Mouse (Mus musculus) ovary, adult 18-20 months (tissue): Measurements from ENCODE around the gene Pigu.

Experiments used
- DNase-seq: peaks from one replicate; pipeline ENCODE4 v3.0.0; 2022; ENCODE audit warnings: low spot score, mixed read lengths

Gene Pigu

DNA sequence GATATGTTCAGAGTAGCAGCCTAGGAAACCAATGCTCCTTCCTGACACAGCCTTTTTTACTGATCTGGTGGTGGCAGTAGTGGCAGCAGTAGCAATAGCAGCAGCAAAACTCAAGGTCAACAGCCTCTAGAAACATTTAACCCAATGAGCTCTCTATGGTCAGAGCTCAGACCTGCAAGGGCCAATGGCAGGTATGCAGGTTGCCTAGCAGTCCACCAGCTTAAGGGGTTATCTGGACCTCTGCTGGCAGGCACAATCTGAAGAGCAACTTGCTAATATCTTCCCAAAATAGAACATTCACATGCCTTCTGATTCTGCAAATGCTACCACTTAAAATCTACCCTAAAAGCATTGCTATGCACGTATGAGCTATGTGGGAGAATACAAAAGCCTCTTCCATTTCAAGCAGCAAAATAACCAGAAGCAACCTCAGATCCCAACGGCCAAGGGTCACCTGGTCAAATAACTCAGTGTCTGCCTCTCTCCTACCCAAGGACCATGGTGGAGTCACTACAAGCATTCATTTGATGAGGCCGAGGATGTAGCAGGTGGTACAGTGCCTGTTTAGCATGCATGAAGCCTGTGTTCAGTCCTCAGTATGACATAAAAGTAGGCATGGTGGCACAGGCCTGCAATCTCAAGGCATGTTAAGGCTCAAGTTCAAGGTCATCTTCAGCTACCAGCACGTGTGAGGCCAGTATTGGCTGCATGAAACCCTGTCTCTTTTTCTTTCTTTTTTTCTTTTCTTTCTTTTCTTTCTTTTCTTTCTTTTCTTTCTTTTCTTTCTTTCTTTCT, 69.6 kb downstream of the Pigu start:
- DNase-seq: no peak

DNA sequence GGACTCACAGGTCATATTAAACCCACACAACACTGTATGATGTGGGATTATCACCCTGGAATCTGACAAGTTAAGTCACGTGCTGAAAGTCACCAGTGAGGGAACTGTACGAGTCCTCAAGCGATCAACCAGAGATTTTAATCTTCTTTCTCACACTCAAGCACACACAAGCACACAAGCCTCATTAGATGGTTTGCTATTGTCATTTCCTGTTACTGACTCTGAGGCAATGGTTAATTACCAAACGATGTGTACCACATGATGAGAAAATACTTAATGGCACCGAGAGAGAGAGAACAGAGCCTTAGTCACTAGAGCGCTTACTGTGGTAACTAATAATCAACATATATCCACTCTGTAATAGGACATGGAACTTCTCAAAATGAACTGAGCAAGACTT, 71.5 kb downstream of the Pigu start:
- DNase-seq: no peak

DNA sequence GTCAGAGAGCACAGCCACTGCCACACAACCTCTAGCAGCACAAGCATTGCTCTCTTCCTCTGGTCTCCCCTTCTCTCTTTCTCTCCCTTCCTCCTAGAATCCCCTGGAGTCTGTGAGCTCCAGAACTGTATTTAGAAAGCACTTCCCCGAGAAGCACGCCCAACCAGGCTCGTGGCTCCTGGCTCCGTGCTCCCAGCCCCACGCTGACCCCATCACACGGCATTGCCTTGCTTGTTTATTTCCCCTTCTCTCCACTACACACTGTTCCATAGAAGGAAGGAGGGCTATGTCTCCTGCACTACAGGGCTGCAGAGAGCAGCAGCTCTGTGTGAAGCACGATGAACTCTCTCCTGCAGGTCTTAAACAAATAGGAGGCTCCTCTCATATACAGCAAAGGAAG, 72.6 kb downstream of the Pigu start:
- no peak for DNase-seq

DNA sequence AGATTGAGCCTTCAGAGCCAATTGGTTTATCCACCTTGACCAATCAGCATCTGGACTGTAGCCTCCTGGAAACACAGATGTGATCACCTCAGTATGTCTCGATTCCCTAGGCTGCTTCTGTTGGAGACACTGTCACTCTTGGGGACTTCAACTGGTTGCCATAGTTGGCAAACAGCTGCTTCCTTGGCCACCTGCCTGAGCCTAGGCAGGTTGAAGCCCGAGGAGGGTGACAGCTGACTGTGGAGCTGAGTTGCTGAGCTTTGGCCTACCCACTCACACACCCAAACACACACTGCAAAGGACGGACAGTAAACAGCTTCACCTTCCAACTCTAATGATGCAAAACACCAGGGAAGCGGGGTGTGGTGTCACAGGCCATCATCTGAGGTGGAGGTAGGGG, 73.4 kb downstream of the Pigu start:
- DNase-seq: no peak

DNA sequence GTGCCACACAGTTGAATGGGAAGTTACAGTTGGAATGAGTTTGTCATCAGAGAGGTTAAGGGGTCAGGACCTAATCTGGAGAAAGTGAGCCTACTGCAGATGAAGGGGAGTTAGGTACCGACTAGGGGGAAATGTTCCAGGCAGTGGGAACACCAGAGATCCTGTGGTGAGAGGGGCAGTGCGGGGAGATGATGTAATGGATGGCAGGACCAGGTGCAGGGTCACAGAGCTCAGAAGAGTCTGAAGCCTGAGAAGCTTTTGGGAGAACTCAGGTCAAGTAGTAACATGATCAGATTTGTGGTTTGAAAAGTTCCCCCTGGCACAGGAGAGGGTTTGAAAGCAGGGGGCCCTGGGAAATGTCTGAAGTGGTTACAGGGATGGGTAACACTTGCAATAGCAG, 77.1 kb downstream of the Pigu start:
- no peak for DNase-seq

DNA sequence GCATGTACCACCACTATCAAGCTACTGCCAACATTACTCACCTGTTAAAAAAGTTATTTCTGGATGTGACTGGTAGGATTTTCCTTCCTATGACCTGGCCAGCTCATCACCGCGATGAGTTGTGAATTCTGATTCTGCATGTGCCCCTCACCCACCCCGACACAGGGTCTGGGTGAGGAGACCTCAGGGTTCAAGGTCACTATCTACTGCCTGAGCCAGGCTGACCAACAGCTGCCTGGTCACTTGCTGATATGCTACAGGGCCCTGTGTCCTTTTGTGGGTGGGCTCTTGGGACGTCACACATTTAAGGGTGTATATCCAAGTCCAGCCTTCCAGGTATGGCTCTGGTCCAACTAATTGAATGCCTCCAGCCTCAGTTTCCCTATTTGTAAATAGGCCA, 78.1 kb downstream of the Pigu start:
- no peak for DNase-seq

DNA sequence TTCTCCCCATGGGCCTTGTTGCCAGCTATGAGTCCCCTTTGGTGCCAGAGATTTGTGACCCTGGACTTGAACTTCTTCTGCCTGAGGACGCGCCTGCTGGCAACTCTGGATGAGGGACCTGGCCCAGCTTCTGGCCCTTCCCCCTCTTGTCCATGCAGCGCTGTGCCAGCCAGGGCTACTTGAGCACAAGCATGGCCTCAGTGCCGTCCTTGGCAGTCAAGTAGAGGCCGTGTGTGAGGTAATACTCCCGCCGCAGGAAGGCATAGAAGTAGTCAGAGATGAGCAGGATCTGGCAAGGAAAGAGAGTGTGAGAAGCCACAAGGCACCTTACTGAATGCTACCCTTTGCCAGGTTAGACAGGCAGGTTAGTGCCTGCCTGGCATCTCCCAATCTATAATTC, 78.9 kb downstream of the Pigu start:
- DNase-seq: peak; percentile 79

DNA sequence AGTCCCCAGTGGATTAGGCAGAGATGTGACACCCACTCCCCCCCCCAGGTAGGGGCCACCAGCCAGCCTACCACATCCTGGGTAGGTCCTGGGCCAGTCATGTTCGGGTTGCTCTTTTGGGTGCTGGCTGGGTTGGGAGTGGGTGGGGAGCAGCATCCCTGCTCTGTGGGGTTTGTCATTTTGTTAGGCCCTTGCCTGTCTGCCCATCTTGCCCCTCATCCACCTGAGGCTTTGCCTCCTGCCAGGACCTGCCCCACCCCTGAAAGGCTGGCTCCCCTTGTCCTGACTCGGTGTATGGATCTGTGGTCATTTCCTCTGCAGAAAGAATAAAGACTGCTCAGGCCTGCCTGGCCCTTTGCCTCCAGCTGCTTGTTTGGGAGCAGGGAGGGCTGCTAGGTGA, 79.5 kb downstream of the Pigu start:
- no peak for DNase-seq

DNA sequence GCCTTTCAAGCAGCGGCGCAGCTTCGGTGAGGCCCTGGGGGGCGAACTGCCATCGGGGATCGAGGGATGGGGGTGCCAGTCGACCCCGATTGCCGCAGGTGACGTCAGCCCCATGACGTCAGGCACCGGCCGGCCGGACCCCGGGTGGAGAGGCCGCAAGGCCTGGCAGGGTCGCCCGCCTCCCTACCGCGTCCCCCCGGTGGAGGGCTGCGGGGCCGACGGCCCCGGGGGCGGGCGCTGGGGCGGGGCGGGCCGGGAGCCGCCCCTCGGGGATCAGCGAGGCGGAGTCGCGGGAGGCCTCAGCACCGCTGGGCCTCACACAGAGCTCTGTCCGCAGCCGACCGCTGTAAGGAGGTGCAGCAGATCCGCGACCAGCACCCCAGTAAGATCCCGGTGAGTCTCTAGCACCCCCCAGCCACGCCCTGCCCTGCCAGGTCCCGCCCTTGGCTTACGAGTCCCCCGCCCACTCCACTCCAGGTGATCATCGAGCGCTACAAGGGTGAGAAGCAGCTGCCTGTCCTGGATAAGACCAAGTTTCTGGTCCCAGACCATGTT, 80.5 kb downstream of the Pigu start:
- DNase-seq: peak; percentile 64

DNA sequence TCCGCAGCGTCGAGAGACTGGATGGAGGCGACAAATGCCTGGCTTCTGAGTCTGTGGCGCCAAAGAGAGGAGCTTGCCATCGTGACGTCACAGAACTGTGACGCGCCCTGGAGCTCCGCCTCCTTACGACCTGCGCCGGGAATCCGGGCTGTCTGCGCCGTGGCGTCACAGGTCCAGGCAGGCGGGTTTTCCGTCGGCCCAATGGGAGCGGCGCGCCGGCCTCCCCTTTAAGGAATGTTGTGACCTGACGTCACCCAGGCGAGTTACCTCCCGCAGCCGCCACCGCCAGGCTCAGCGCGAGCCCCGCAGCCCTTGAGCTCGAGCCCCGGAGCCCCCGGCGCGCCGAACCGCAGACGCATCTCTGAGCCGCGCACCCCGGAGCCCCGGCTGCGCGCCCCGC, 81.0 kb downstream of the Pigu start, which contains the start of gene Map1lc3a:
Map1lc3a (plus strand) TSS at position 103 of the 400 bp plus-strand sequence.
- peak; percentile 91 for DNase-seq

DNA sequence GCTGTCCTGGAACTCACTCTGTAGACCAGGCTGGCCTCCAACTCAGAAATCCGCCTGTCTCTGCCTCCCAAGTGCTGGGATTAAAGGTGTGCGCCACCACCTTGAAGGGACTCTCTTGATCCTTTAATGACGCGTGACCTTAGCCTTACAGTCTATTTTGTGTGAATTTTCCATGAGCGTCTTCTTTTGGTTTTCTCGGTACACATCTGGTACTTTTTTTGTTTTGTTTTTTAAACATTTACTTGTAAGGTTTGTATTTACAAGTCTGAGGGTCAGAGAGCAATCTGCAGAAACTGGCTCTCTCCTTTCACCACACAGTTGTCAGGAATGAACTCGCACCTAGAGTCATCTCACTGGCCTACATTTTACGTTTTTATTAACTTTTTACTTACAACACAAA, 83.6 kb downstream of the Pigu start:
- no peak for DNase-seq

DNA sequence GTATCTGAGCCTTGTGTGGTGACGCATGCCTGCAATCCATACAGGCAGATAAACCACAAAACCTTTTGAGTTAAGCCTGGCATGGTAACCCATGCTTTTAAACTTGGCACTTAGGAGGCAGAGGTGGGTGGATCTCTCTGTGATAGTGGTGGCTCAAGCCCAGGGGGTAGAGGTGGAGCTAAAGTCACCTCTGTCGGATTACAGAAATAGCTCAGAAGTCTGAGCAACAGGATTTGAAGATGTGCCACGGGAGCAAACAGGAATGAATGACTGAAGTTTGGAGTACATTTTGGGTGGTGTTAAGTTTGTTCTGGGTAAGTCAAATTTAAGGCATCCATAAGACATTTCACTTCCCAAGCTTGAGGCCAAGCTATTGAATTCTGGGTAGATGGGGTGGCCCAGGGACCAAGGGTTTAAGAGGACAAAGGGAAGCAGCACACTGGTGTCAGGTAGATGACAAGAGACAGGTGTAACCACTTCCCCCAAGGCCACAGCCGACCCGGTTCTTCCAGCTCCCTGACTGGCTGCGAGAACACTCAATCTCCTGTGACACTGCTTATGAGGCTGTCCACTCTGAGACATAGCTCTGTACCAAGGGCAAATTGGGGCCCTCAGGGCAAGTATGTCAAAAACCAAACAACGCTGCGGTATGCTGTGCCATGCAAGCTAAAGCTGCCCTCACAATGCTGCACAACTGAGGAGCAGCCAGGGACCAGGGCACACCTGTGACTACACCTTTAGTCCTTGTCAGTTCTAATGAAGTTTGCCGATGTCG, 84.6 kb downstream of the Pigu start:
- DNase-seq: no peak

DNA sequence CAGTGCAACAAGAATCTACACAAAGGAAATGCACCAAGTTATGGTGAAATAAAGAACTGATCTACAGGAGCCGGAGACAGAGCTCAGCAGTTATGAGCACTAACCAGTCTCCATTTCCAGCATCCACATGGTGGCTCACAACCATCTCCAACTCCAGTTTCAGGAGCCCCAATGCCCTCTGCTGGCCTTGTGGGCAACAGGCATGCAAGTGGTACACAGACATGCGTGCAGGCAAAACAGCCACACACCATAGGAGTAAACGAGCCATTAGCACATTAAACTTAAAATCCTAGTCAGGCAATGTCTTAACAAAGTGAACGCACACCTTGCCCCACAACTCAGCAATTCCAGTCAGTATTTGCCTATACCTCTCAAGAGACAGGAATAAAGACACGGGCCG, 85.3 kb downstream of the Pigu start:
- DNase-seq: no peak

DNA sequence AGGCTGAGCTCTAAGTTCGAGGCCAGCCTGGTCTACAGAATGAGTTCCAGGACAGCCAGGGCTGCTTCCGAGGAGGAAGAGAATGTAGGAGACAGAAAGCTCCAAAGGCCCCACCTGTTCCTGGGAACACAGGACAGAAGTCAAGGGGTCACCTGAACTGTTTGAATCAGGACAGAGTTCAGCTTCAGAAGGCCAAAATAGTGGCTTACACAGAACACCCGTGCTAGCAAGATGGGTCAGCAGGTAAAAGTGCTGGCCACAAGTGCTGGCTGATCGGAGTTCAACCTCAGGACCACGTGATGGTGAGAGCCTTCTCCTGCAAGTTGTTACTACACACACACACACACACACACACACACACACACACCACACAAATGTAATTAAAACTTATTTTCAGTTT, 90.3 kb downstream of the Pigu start:
- no peak for DNase-seq

DNA sequence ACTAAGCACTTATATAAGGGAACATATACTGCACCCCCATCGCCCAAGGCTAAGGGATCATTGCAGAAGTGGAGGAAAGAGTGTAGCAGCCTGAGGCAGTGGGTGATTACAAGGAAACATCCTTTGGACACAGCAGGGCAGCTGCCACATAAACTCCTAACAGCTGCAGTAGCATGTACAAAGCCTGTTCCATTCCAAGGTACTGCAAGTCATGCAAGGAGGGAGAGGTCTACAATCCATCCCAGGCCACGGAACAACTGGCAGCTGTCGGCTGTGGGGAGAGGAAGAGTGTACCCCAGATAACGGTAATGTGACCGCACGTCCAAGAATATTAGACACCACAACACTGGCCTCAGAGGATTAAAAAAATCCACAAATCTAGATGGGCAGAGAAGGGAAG, 91.7 kb downstream of the Pigu start:
- DNase-seq: no peak

DNA sequence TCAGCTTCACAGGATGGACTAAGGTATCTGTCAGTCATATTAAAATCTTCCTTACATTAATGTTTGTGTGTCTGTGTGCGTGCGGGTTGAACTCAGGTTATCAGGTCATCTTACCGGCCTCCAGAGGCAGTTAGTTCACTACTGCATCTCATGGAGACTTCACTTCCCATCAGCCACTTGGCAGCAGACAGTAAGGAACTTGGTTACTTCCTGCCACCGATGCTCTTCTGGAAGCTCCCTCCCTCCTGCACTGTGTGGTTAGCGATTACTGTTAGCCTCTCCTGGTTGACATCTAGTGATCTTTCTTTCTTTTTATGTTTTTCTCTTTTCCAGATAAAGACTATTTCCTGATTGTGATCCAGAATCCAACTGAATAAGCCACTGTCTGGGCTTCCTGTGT, 107.6 kb downstream of the Pigu start:
- no peak for DNase-seq

DNA sequence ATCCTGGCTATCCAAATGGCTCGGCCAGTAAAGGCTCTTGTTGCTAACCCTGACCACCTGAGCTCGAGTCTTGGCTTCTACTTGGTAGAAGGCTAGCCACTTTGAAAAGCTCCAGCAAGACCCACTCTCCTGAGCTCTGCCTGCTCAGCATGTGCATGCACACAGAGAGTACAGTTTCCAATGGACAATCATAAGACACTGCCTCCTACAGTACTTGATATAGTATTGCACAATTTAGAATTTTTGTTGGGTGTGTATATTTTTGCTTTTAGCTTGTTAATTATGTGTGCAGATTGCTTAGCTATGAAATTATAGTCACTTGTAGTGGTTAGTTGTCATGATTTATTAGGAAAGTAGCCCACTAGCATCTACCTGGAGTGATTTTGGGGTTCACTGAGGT, 108.5 kb downstream of the Pigu start:
- DNase-seq: no peak

DNA sequence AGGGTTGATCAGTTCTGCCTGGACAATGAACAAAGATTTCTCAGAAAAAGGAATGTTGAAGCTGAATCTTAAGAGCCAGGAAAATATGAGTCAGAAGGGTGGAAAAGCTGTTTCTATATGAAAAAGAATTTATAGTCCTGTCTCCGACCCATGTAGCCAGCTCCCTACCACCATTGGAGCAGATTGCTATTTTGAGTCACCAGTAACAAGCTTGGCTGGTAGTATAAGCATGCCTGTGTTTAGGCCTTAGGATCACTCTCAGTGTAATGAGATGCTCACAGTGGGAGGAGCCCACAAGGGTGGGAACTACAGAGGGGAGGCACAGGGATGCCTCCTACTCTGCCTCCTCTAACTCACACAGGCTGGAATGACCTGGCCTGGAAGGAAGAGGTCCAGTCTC, 109.0 kb downstream of the Pigu start:
- no peak for DNase-seq

DNA sequence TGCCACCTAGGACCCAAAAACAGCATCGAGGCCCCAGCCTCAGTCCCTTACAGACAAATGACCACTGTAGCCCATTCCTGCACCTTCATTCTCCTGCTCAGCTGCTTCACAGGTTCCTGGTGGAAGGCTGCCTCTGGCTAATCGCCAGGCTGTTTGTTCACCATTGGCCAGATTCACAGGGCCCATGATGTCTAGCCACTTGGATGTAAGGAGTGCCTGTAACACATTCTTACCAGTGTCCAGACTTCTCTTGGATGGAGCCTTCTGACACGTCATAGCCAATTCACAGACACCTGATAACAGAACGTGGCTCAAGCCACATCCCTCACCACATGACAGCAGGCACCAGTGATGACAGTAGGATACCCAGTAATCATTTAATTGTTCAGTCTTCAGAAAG, 111.0 kb downstream of the Pigu start:
- DNase-seq: no peak

DNA sequence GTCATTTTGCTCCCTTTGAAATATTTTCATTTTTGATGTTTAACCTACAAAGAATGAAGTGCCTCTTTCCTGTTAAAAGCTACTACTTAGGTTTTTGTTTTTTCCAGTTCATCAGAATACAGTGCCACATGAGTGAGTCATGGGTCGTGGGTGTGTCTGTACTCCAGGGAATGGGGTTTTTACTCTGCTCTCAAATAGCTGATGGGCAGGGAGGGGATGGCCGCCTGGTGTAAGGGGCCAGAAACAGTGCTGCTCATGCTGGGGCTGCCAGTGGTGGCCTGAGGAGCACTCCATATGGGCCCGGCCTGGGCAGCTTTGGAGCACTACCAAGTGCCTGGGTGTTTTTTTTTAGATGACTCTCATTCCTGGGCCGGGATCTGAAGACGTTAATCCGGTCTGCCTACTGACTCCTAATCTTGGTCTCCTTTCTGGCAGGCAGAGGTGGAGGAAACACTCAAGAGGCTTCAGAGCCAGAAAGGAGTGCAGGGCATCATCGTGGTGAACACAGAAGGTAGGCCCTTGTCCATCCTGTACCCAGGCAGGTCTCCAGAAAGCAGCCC, 114.9 kb downstream of the Pigu start:
- no peak for DNase-seq

DNA sequence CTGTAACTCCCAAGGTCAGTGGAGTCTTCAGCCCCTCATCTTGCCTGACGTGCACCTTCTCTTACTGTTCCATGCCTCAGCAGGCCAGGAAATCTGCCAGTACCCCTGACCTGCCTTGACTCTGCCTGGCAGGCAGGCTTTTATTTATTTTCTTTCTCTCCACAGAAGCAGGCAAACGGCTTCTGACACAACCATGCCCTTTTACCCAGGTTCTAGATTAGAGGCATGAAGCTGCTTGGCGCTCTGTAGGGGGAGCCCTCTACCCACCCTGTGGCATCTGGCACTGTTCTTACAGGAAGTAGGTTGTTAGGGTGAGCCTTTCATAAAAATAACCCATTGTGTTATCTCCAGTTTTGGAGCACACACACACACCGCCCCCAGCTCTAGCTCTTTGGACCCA, 116.3 kb downstream of the Pigu start:
- peak; percentile 29 for DNase-seq

DNA sequence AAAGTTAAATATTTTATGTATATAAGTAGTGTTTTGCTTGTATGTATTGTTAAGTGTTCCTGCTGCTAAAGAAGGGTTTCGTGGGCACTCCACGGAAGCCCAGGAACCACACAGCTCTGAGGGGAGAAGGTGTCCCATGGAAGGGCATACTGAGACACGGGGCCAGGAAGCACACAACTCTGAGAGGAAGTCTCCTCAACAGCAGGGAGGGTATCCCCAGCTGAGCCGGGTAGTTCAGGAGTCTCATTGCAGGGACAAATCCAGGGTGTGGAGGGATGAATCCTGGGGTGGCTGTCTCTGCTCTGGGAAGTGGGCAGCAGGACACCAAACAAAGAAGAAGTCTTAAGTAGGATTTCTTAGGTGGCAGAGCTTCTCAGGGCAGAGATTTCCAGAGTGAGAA, 120.0 kb downstream of the Pigu start:
- DNase-seq: no peak
